Mouse (Mus musculus) 3134 (cell line): ENCODE results near the gene Pde6h.

Experiments used
- DNase-seq: peaks from one replicate; pipeline ENCODE4 v3.0.0-alpha.2; 2011; ENCODE audit warnings: low spot score; ENCODE audit not compliant: insufficient read length; ENCODE audit errors: extremely low read depth

The Pde6h gene

DNA sequence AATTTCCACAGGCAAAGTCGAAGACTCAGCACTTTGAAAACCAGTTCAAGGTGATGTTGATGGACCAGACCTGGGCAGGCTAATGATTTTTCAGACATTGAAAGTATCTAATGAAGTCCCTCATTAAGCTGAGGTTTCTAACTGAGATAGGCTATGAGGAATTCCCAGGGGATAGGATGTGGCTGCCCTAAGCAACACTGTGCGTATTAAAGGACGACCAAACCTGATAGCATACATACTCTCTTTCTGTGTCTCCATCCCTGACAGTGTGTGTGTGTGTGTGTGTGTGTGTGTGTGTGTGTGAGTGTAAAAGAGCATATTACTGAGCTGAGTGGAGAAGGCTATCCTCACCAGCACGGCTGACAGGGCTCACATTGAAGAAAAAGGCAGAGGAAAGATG is 80.7 kb downstream of the Pde6h start:
- no peak for DNase-seq

DNA sequence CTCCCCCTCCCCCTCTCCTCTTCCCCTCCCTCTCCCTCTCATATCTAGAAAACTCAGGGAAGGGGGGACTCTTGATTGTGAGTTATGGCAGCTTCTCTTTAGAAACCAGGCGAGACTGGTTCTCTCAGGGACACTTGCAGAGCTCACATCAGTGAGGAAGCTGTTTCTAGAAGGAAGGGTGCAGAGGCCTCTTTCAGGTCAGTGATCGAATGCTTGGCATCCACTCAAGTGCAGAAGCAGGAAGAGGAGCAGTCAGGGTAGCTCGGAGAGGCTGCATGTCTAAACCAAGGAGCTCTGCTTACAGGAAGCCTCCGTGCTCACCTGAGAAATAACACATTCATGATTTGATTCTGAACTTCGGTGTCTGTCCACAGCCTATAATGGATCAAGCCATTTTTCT is 87.6 kb downstream of the Pde6h start:
- no peak for DNase-seq

DNA sequence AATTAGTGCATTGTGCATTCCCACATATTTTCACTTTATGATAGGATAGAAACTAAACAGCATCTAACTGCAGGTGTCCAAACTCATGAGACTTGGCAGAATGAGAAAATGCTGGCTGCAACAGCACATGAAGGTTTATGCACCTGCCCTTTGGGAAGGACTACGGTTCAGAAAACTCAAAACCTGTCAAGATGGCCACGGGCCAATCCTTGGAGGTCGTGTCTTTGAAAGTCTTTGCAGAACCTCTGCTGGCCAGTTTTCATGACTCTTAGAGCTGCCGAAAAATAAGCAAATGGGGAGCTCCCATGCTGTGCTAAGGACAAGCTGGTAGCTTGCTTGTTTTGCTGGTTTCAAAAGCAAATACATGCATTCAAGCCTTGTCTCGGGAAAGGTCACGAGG is 90.7 kb downstream of the Pde6h start:
- DNase-seq = no peak

DNA sequence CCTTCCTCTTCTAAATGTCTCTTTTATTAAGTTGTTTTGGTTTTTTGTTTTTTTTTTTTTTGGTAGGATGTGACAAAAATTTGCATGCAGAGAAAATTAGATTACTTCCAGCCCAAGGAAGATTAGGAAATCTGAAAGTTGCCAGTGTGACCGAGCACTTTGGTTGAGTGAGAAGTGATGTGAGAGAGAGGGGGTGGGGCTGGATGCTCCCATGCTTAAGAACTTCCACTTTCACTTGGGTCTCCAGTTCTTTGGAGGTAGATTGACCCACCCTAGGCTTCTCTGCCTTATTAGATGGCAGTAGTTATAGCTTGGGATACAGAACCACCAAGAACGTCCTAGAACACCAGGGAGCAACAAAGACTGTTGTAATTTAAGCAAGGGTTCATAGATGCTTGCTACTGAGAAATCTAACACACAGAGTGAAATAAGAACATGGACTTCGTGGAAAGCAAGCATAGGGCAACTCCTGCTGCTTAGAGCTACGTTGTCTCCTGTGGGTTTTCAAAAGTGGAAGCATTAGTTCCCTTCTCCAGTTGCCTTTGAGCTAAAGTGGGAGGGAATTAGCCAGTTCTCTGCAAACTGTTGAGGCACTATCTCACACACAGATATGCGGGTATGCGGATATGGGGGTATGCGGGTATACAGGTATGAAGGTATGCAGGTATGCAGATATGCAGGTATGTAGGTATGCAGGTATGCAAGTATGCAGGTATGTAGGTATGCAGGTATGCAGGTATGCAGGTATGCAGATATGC is 93.8 kb downstream of the Pde6h start:
- no peak for DNase-seq
